Mouse (Mus musculus): ENCODE results near the gene Mast1. TPM values are rescaled to one million over a fixed set of nuclear protein-coding genes. Genes with fewer than 3 reads are reported as not detected.
"Not testable (repeated sequence)": the region's sequence is repeated elsewhere in the genome, so short reads cannot be mapped to it uniquely, and the experiment has no call there.

The Mast1 gene
- polyA plus RNA-seq, 1 experiment: not detected

- Histone ChIP-seq H3K27me3 (ENCODE audit: control insufficient read depth, insufficient read depth, insufficient read length) (no peaks in the 10 kb centered on the region), H3K36me3 (ENCODE audit: control insufficient read depth, insufficient read depth) (no peaks in the 10 kb centered on the region), H3K79me3 (ENCODE audit: low read depth) (no peaks in the 10 kb centered on the region), H3ac (ENCODE audit: control insufficient read depth, insufficient read length, low read depth) (no peak overlapping the region), H3K4me3 (ENCODE audit: insufficient read depth, poor library complexity, severe bottlenecking) (no peak overlapping the region), H3K79me2 (ENCODE audit: control insufficient read depth, insufficient read depth) (no peaks in the 10 kb centered on the region)
- TF ChIP-seq MYOD1 (IDR thresholded peaks at IDR 0.05; ENCODE audit: control insufficient read depth, insufficient read length, low read depth): no peak
- TF ChIP-seq CEBPB (IDR thresholded peaks at IDR 0.05; ENCODE audit: low read depth): no peak
- TF ChIP-seq FOSL1 (IDR thresholded peaks at IDR 0.05; ENCODE audit: insufficient read depth, low read length, poor library complexity, severe bottlenecking): no peak
- TF ChIP-seq MAX (IDR thresholded peaks at IDR 0.05): no peak
- TF ChIP-seq CTCF (IDR thresholded peaks at IDR 0.05; ENCODE audit: control insufficient read depth, insufficient read depth, insufficient read length): no peak
- no peak for TF ChIP-seq USF1 (IDR thresholded peaks at IDR 0.05; ENCODE audit: low read depth)
- no peak for TF ChIP-seq MYOG (IDR thresholded peaks at IDR 0.05; ENCODE audit: control insufficient read depth, extremely low read depth, insufficient read length)
These were observed 25.3 kb downstream of the Mast1 start for GRCm38 (mm10) chr8:84911854-84912253.

DNA sequence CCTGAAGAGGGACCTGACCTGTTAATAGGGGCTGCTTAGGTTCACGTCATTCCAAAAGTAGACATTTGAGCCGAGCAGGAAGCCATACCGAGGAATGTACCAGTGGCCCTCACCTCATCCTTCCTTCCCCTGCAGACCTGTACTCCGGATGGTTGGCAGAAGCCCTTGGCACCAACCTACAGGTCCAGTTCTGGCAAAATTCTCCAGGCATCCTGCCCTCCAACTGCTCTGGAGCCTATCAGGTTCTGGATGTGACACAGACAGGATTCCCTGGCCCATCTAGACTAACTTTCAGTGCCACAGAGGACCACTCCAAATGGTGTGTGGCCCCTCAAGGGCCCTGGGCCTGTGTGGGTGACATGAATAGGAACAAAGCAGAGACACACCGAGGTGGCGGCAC, 26.6 kb downstream of the Mast1 start:
- H3K27me3 ChIP-seq (ENCODE audit: control insufficient read depth, insufficient read depth, insufficient read length): no peaks in the 10 kb centered on the region
- TF ChIP-seq USF1 (IDR thresholded peaks at IDR 0.05; ENCODE audit: low read depth): no peak
- TF ChIP-seq MYOD1 (IDR thresholded peaks at IDR 0.05; ENCODE audit: control insufficient read depth, insufficient read length, low read depth): no peak
- TF ChIP-seq MYOG (IDR thresholded peaks at IDR 0.05; ENCODE audit: control insufficient read depth, extremely low read depth, insufficient read length): no peak
- no peak for TF ChIP-seq CTCF (IDR thresholded peaks at IDR 0.05; ENCODE audit: control insufficient read depth, insufficient read depth, insufficient read length)
- TF ChIP-seq FOSL1 (IDR thresholded peaks at IDR 0.05; ENCODE audit: insufficient read depth, low read length, poor library complexity, severe bottlenecking): no peak
- no peaks in the 10 kb centered on the region for H3K79me3 ChIP-seq (ENCODE audit: low read depth)
- H3K36me3 ChIP-seq (ENCODE audit: control insufficient read depth, insufficient read depth): no peaks in the 10 kb centered on the region
- no peaks in the 10 kb centered on the region for H3K79me2 ChIP-seq (ENCODE audit: control insufficient read depth, insufficient read depth)
- no peak overlapping the region for H3ac ChIP-seq (ENCODE audit: control insufficient read depth, insufficient read length, low read depth)
- no peak overlapping the region for H3K4me3 ChIP-seq (ENCODE audit: insufficient read depth, poor library complexity, severe bottlenecking)

DNA sequence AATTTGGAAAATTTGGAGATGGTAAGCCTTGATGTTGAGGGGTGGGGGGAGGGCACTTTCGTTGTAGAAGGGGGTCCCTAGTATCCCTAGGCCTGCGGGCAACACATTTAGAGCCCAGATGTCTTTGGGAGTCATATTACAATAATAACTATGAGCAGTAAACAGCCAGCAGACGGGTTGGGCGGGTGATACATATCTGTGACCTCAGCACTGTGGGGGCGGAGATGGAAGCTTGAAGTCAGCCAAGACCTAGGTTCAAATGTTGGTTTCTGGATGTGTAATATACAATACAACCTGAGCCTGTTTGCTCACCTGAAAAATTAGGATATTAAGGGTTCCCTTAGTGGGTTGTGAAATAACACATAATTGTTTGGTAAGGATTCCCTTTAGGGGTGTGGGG, 27.2 kb downstream of the Mast1 start:
- H3K79me3 ChIP-seq (ENCODE audit: low read depth): no peaks in the 10 kb centered on the region
- H3K4me3 ChIP-seq (ENCODE audit: insufficient read depth, poor library complexity, severe bottlenecking): no peak overlapping the region
- TF ChIP-seq USF1 (IDR thresholded peaks at IDR 0.05; ENCODE audit: low read depth): no peak
- no peak for TF ChIP-seq CEBPB (IDR thresholded peaks at IDR 0.05; ENCODE audit: low read depth)
- no peak for TF ChIP-seq CTCF (IDR thresholded peaks at IDR 0.05; ENCODE audit: control insufficient read depth, insufficient read depth, insufficient read length)
- no peak for TF ChIP-seq MAX (IDR thresholded peaks at IDR 0.05)
- TF ChIP-seq MYOG (IDR thresholded peaks at IDR 0.05; ENCODE audit: control insufficient read depth, extremely low read depth, insufficient read length): no peak
- no peak for TF ChIP-seq MYOD1 (IDR thresholded peaks at IDR 0.05; ENCODE audit: control insufficient read depth, insufficient read length, low read depth)
- no peak for TF ChIP-seq FOSL1 (IDR thresholded peaks at IDR 0.05; ENCODE audit: insufficient read depth, low read length, poor library complexity, severe bottlenecking)
- no peaks in the 10 kb centered on the region for H3K27me3 ChIP-seq (ENCODE audit: control insufficient read depth, insufficient read depth, insufficient read length)
- no peak overlapping the region for H3ac ChIP-seq (ENCODE audit: control insufficient read depth, insufficient read length, low read depth)
- no peaks in the 10 kb centered on the region for H3K79me2 ChIP-seq (ENCODE audit: control insufficient read depth, insufficient read depth)
- H3K36me3 ChIP-seq (ENCODE audit: control insufficient read depth, insufficient read depth): no peaks in the 10 kb centered on the region

GRCm38 (mm10) chr8:84909162-84909767, 27.9 kb downstream of the Mast1 start:
- no peaks in the 10 kb centered on the region for H3K79me3 ChIP-seq (ENCODE audit: low read depth)
- no peaks in the 10 kb centered on the region for H3K79me2 ChIP-seq (ENCODE audit: control insufficient read depth, insufficient read depth)
- no peak for TF ChIP-seq CEBPB (IDR thresholded peaks at IDR 0.05; ENCODE audit: low read depth)
- TF ChIP-seq USF1 (IDR thresholded peaks at IDR 0.05; ENCODE audit: low read depth): no peak
- TF ChIP-seq MAX (IDR thresholded peaks at IDR 0.05): no peak
- TF ChIP-seq MYOD1 (IDR thresholded peaks at IDR 0.05; ENCODE audit: control insufficient read depth, insufficient read length, low read depth): no peak
- no peak for TF ChIP-seq CTCF (IDR thresholded peaks at IDR 0.05; ENCODE audit: control insufficient read depth, insufficient read depth, insufficient read length)
- TF ChIP-seq FOSL1 (IDR thresholded peaks at IDR 0.05; ENCODE audit: insufficient read depth, low read length, poor library complexity, severe bottlenecking): no peak
- no peak for TF ChIP-seq MYOG (IDR thresholded peaks at IDR 0.05; ENCODE audit: control insufficient read depth, extremely low read depth, insufficient read length)
- H3K36me3 ChIP-seq (ENCODE audit: control insufficient read depth, insufficient read depth): no peaks in the 10 kb centered on the region
- H3K27me3 ChIP-seq (ENCODE audit: control insufficient read depth, insufficient read depth, insufficient read length): no peaks in the 10 kb centered on the region
- no peak overlapping the region for H3ac ChIP-seq (ENCODE audit: control insufficient read depth, insufficient read length, low read depth)
- H3K4me3 ChIP-seq (ENCODE audit: insufficient read depth, poor library complexity, severe bottlenecking): peak overlapping the region; percentile 31

GRCm38 (mm10) chr8:84908421-84909161, 28.6 kb downstream of the Mast1 start, which contains the start of gene Dnase2a:
Gene Dnase2a (plus strand): TSS chr8:84908560.
- no peaks in the 10 kb centered on the region for H3K79me2 ChIP-seq (ENCODE audit: control insufficient read depth, insufficient read depth)

DNA sequence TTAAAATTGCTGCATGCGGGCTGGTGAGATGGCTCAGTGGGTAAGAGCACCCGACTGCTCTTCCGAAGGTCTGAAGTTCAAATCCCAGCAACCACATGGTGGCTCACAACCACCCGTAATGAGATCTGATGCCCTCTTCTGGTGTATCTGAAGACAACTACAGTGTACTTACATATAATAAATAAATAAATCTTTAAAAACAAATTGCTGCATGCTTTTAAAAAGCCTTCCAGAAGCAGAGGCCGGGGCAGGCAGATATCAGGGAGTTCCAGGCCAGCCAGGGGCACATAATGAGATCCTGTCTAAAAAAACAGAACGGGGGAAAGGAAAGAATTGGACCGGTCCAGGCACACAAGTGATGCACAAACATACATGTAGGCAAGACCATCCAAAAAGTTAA, 29.2 kb downstream of the Mast1 start:
- not testable (repeated sequence) for H3K79me2 ChIP-seq (ENCODE audit: control insufficient read depth, insufficient read depth); H3K36me3 ChIP-seq (ENCODE audit: control insufficient read depth, insufficient read depth); H3ac ChIP-seq (ENCODE audit: control insufficient read depth, insufficient read length, low read depth); H3K27me3 ChIP-seq (ENCODE audit: control insufficient read depth, insufficient read depth, insufficient read length); H3K79me3 ChIP-seq (ENCODE audit: low read depth)
- H3K4me3 ChIP-seq (ENCODE audit: insufficient read depth, poor library complexity, severe bottlenecking): peak overlapping the region; percentile 31

More at GRCm38 (mm10) chr8:84908421-84909161, 28.6 kb downstream of the Mast1 start, which contains the start of gene Dnase2a:
- peak within 1 kb of the TSS; percentile 31 for H3K4me3 ChIP-seq (ENCODE audit: insufficient read depth, poor library complexity, severe bottlenecking)
- H3K79me3 ChIP-seq (ENCODE audit: low read depth): no peaks in the 10 kb centered on the region
- no peaks in the 10 kb centered on the region for H3K27me3 ChIP-seq (ENCODE audit: control insufficient read depth, insufficient read depth, insufficient read length)
- H3K36me3 ChIP-seq (ENCODE audit: control insufficient read depth, insufficient read depth): no peaks in the 10 kb centered on the region
- TF ChIP-seq CEBPB (IDR thresholded peaks at IDR 0.05; ENCODE audit: low read depth): no peak
- peak; percentile 41 for TF ChIP-seq MAX (IDR thresholded peaks at IDR 0.05)
- peak; percentile 94 for TF ChIP-seq USF1 (IDR thresholded peaks at IDR 0.05; ENCODE audit: low read depth)
- no peak for TF ChIP-seq FOSL1 (IDR thresholded peaks at IDR 0.05; ENCODE audit: insufficient read depth, low read length, poor library complexity, severe bottlenecking)
- no peak for TF ChIP-seq CTCF (IDR thresholded peaks at IDR 0.05; ENCODE audit: control insufficient read depth, insufficient read depth, insufficient read length)
- peak within 1 kb of the TSS; percentile 66 for H3ac ChIP-seq (ENCODE audit: control insufficient read depth, insufficient read length, low read depth)

All from C2C12 (cell line).